Mouse (Mus musculus): ENCODE measurements at regions not wholly inside any gene's neighbourhood (a gene's known extent, or its start where the extent isn't known, plus 50 kb on each side); places are given as distances from the start of the nearest gene placed in this dataset.

DNA sequence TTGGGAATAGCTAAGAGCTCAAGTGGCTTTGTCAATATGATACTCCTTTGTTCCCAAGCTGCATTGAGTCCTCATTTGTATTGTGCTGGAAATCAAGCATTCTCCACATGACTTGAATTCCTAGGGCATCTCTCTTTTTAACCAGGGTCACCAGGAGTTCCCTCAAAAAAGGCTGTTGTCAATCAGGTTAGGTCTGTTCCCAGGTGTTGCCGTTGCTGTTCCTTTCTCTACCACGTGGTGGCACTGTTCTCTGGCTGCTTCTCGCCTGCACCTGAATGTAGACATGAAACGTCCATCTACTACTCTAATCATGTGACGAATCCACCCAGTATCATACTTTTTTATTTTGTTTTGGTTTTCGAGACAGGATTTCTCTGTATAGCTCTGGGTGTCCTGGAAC lies 118.3 kb downstream of the S1pr1 start:
- peak; percentile 4 for DNase-seq

DNA sequence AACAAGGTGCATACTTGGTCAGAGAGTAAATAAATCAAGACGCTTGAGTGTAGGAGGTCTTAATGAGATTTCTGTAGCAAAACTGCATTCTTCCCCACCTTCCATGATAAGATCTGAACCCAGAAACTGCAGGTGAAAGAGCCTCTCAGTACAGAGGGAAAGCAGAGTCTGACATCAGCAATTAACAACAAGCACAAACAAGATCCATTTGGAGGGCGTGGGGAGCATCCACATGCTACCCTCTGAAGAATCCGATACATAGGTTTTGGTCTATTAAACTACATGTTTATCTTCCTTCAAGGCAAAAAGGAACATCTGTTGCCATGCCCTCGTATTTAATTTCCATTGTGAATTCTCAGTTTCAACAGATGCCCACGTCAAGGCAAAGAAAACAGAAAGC lies 124.2 kb downstream of the S1pr1 start:
- no peak for DNase-seq

DNA sequence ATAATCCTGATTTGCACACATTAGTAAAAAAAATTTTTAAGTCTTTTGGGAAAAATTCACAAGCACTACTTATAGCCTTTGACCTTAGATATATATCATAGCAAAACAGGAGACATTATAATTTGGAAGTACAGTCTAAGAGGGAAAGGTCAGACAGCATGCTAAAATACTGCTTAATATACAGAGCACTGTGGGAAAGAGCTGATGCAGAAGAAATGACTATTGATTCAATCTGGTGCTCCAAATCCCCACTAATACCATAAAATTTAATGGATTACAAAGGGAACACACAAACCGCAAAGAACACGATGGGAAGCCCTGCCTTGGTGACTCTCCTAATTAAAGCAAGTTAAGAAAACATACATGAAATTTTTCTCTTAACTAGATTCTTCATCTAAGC lies 126.3 kb downstream of the S1pr1 start:
- DNase-seq = no peak

DNA sequence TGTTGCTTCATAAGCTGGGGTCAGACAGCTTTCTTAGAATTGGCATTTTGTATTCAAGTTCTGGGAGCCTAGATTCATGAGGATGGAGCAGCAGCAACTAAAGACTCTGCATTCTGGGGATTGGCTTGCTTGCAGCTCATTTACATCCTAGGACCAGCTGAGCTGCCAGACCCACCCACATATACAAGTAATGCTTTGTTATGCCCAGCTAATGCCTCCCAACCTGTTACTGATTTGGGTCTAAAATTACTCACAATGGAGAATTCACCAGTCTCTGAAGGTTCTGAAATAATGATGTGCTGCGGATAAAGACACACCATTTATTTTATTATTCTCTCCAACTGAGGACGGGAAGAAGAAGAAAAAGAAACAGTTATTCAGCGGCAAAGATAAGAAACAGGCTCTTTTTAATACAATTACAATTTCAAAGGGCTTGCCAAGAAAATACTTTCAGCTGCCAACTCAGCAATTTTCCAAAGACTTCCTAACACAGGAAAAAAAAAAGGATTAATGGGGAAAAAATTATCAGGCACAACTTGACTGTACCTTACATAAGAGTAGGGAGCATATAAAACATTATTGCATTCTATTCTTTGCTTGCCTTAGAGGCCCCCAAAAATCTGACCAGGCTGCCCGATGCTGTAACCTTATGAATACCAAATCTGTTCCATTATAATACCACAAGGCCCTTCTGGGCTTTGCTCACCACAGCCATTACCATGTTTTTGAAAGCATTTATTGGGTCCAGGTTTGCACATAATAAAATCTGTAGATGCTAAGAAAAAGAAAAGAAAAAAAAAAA lies 134.5 kb downstream of the S1pr1 start:
- no peak for DNase-seq

DNA sequence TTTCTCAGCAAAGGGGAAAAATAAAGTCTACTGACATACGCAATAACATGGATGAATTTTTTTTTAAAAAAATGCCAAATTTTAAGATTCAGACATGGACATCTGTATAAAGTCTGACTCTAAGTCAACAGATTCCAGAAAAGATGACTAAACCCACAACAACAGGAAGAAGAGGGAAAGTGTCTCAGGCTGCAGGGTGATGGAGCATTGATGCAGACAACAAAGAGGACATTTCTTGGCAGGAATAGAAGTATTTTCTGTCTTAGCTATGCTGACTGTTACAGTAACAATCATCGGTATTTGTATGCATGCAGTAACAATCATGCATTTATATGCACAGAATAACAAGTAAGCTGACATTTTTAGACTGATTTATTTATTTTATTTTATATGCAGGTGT lies 139.5 kb downstream of the S1pr1 start:
- DNase-seq = no peak

DNA sequence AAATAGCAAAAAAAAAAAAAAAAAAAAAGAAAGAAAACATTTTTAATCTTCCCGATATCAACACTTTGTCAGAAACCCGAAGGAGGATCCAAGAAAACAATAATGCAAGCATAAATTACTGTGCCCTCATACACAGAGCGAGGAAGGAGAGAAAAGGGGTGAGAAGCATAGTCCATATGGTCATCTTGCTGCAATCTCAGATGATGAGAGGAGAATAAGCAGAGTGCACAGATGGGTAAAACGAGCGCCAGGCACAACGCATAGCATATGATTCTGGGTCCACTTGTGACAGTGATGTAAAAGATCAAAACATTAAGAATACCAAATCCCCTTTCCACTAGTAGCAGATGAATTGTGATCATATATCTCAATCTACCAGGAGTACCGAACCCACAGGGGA lies 152.1 kb downstream of the S1pr1 start:
- no peak for DNase-seq

DNA sequence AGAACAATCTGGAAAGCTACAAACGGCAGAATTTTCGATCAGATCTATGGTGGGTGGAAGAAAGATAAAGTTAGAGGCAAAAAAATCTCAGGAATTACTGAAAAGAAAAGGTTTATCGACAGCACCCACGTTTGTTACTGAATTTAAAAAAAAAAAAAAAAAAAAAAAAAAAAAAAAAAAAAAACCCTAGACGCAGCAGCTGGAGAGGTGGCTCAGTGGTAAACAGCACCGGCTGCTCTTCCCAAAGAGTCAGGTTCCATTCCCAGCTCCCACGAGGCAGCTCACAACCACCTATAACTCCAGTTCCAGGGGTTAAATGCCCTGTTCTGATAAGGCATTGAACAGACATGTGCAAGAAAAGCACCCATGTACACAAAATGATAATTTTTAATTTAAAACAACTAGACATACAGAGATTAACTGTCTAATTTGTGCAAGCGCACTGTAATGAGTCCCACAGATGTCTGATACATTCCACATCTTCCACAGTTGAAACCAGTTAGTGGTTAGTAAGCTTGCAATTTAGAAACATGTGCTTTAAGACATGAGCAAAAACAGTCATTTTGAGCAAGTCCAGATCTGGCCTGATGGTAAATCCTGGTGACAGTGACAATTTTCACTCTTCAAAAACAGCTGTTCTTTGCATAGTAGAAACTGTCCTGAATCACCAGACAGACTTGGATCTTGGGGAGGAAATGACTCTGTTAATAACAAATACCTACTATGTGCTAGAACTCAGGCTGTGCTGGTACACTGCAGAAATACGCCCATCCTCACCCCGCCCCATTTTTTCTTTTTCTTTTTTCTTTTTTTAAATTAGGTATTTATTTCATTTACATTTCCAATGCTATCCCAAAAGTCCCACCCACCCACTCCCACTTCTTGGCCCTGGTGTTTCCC lies 159.8 kb downstream of the S1pr1 start:
- no peak for DNase-seq

DNA sequence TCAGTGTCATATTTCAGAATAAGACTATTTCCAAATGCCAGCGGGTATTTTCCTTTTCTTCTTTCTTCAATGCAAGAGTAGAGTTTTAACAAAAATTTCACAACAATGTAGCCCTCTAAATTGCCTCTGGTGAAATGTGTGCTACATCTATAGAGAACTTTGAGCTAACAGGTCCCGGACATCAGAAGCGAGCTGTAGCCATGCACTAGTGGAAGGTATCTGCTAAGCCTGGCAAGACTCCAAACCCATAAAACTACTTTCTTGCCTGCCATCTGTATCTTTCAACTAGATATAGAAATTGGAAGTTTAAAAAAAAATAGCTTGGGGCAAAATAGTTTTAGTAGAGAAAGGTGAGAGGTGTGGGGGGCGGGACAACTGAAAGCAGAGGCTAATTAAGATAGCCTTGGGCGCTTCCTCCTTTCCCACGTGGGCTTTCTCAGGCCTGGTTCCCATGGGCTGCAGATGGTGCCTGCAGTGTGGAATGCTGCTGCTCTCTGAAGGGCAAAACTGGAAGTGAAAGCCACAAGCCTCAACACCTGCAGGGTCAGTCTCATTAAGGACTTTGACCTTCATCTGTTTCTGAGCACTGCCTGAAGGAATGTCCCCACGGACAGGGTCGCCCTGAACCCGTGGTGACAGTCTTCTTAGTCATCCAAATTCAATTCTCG lies 160.9 kb downstream of the S1pr1 start:
- peak; percentile 6 for DNase-seq

DNA sequence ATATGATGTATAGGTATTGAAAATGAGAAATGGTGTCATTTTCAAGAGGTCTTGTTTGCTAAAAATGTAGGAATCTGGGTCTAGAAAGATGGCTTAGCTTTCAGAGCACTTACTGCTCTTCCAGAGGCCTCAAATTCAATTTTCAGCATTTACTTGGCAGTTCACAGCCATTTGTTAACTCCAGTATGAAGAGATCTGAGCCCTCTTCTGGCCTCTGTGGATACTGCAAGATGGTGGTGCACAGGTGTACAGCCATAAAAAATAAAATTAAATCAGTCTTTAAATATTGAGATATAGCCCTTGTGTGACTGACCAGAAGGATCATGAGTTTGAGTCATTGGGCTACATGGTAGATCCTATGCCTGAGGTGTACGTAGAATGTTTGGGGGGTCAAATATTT lies 173.1 kb downstream of the S1pr1 start:
- DNase-seq = peak; percentile 17

DNA sequence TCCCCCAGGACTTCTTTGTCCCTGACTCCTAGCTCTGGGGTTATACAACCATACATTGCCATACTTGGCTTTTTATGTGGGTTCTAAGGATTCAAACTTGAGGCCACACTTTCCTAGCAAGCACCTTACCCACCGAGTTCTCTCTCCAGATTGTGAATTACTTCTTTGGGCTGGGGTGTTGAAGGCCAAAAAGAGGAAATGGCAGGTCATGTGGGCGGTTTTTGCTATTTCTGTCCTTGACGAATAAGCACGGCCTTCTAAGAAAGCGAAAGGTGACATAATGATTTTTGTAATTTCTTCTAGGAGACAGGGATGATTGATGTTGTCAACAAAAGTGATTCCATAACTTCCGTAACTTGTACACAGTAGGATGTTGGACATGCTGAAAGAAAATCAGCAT lies 176.5 kb downstream of the S1pr1 start:
- no peak for DNase-seq

DNA sequence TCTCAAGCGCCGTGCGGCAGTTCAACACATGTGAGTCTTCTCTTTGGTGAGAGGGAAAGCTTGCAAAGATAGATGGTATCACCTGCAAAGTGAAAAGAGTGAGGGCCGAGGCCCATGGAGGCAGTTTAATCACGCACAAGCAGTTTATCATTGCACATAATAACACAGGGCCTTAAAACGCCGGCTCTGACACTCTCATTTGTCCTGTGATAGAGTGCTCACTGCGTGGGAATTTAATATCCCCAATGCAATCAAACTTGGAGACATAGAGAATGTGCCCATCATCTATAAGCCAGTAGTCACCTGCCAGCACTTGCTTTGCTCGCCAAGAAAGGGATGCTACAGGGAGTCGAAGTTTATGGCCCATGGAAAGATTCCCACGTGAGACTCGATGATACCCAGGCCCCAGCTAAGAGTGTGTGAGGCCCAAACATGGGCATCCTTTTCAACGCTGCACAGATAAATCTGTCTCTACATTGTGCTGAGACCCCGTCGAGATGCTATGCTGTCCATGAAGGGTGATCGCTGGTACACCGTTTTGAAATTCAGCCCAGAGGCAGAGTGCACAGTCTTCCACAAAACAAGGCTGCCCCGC lies 182.6 kb downstream of the S1pr1 start:
- DNase-seq = no peak

DNA sequence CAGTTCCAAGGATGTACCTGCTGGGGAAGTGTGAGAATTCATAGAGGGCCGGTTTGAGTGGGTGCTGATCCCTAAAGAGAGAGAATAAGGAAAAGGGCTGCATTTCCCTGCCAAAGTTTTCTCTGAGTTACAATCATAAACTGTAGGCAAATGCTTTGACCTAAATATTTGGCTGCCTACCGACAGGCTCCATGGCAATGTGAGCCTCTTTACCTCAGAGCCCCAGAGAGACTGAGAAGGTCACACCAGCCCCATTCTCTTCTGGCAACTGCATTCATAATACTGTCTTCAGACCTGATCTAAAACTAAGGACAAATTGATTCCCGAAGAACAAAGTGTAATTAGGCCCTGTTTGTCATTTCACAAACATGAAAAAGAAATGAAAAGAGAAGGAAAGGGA lies 184.4 kb downstream of the S1pr1 start:
- DNase-seq = no peak

DNA sequence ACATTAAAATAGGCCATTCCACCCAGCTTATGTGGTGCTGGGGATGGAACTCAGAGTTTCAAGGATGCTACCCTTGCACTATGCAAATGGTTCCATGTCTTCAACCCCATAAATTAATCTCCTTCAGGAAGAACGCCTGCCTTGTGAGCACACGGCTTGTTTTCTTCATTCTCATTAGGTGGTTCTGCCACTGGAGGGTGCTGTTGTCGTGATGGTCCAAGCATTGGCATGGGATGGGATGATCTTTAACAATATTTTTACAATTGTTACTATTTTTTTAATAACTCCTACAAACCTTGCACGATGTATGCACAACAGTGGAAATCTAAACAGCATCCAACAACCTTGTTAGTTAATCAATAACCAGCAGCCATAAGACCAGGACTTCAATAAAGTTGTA lies 185.0 kb downstream of the S1pr1 start:
- DNase-seq = no peak

DNA sequence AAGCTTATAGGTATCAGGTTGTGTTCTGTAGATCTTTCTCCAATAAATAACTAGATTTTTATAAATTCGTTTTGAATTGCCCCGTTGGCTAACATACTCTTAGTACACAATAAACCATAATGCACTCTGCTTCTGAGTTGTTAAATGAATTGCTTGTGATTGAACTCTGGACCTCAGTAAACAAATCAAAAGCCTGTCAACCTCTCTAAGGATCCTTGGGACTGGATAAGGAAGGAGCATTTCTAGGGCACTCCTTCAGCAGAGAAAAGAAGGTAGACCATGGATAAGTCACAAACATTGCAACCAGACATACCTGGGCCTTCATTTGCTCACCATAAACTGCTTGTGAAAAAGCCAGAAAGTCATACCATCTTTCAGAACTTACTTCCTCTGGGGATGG lies 191.4 kb downstream of the S1pr1 start:
- no peak for DNase-seq

DNA sequence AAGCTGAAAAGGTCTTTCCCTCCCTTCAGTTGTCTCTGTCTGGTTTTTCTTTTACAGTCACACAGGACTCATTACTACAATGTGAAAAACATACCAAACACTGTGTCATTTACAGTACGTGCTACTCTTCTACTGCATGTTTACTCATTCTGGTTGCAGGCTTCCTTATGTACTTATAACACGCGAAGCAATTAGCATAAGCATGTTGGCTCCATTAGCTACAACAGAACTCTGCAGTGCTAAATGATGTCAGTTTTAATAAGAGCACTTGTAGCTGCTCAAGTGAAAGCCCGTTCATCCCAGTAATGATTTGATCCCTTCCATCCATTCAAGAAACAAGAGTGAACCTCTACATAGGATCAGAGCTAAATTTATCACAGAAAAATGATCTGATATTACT lies 199.2 kb downstream of the S1pr1 start:
- DNase-seq = no peak

DNA sequence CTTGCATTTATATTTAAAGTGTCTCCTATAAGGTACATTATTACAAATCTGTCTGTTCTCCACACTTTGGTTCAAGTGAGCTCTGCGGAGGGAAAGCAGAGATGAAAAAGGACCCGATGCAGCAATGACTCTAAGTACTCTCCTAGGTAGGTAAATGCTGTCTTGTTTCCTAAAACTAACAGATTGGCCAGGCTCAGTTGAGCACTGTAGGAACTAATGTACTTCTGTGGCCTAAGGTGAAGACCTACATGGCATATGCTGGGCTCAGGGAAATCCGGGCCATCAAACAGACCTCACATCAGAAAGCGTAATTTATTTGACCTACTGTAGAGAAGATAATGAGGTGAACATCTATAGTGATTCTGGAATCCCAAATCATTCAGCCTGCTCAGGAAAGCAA lies 205.2 kb downstream of the S1pr1 start:
- DNase-seq = no peak

DNA sequence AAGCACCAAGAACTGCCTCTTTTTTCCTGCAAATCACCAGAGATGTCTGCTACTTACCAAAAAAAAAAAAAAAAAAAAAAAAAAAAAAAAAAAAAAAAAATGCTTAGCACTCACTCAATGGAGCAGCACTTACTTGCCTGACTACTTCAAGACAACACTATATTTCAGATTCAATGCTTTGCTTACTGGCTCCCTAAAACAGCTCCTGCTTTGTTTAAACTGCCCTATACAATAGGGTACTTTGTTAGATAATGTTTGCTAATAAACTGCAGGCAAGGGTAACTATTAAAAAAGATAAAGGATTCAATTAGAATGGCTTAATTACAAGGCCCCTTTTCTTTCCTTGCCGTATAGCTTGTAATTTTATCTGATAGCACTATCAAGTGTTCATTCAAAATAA lies 217.5 kb downstream of the S1pr1 start:
- no peak for DNase-seq

DNA sequence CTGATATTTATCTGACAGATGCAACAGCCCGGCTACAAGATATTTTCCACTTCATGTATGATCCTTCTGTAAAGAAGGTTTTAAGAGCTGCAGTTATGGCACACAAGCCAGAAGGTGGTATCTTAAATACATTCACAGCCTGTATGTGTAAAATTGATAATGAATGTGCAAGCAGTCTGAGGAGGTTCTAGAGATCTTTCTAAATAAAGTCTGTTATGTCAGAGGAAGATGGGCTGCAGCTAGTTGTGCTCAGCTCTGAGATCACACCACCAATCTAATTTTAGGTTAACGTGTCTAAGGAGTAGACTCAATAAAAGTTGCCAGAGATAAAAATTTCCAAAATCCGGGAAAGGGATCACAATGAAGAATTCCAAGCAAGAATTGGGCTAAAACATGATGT lies 218.8 kb downstream of the S1pr1 start:
- DNase-seq = no peak

DNA sequence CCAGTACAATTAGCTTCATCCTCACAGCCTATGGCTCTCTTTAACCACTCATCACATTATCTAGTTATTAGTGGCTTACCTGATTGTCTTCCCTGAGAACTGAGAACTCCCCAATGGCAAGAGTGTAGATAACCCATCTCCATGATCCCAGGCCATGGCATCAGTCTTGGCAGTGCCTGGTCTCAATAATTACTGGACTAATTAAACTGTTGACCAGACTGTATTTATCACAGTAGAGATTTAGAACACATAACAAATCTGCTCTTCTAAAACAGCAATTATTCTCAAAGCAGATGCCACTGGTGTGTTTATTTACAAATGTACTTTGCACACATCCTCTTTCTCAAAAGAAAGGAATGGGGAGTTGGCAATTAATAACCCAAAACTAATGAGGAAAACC lies 219.2 kb downstream of the S1pr1 start:
- no peak for DNase-seq

DNA sequence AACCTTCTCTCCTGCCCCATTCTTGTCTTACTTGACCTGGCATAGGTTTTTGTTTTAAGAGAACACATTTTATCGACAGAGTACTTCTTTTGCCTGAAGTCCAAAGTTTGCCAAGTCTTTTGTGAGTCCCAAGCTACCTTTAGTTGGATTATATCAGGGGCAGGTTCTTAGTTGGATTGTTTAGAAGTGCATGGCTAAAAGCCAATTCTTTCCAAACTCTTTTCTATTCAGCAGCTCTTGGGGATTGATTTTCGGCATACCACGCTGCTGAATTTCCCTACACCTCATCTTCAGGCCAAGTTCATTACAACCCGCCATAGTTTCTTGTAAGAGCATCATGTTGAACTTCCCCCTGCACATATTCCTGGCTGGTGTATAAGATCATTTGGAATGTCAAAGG lies 245.9 kb downstream of the S1pr1 start:
- no peak for DNase-seq

DNA sequence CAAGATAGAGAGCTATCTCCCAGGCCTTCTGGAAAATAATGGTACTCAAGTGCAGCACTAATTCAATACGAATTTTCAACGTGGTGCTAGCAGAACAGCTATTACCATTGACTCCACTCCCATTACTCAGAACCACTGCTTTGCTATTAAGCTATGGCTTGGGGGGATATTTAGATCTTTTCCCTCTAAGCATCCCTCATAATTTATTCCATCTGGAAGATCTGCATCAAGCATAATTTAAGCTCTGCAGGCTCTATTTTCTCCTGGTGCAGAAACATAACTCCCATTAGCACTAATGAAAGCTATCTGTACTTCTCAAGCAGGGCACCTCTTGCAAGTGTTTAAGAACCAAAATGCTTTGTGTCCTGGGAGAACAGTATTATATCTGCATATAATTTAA lies 247.0 kb downstream of the S1pr1 start:
- no peak for DNase-seq

DNA sequence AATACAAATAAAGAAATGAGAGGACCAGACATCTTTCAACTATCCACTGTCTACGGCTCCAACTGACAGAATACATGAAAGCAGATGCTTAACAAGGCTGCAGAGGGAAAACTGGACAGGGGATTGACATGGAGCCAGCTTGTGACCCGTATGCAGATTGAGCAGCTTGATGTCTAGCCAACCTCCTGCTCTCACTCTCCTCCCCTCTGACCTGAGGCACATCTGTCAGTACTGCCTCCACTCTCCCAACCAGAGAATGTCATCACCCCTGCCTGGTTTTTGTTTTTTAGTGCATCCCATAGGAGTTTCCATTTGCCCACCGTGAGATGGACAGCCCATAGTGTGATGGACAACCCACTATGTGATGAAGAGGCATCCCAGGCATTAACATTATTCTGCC lies 252.2 kb downstream of the S1pr1 start:
- no peak for DNase-seq

Data from cerebellum, adult 11-12 months (tissue).